Mouse (Mus musculus) kidney, postnatal 25 days (tissue): ENCODE measurements at regions not wholly inside any gene's neighbourhood (a gene's known extent, or its start where the extent isn't known, plus 50 kb on each side); places are given as distances from the start of the nearest gene placed in this dataset.

ENCODE experiments used
- DNase-seq, 2 experiments: peaks; one replicate each; pipeline ENCODE4 v3.0.0; 2021; ENCODE audit warnings: mixed read lengths in 2 of 2

GRCm38 (mm10) chrX:140164859-140165258, 102.2 kb downstream of the Pih1h3b start:
- no peak for DNase-seq

DNA sequence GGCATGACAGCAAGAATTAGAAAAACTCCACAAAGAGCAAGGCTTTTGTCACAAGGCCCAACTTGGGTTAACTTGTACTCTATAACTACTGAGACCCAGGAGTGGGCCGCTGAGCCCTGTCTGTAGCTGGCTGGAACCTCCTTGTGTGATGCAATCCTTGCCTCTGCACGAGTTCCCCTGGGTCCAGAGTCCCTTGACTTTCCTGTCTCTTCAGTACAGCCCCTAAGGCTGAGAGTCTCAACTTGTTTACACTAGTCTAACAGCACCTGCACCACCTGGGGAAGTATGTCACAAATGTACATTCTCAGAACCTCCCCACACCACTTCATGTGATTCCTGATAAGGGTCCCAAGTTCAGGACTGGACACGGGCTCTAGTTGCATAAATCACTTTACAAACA, 103.3 kb downstream of the Pih1h3b start:
- DNase-seq, result peak; percentile 9 to 64

GRCm38 (mm10) chrX:140179850-140180249, 117.2 kb downstream of the Pih1h3b start:
- no peak for DNase-seq

GRCm38 (mm10) chrX:140183003-140183402, 120.3 kb downstream of the Pih1h3b start:
- peak in 1 of 2 experiments; percentile 32 for DNase-seq

- no peak for DNase-seq
Measured at GRCm38 (mm10) chrX:140203676-140204075, 138.4 kb upstream of the Frmpd3 start.

GRCm38 (mm10) chrX:140208791-140209190, 133.3 kb upstream of the Frmpd3 start:
- no peak for DNase-seq

DNA sequence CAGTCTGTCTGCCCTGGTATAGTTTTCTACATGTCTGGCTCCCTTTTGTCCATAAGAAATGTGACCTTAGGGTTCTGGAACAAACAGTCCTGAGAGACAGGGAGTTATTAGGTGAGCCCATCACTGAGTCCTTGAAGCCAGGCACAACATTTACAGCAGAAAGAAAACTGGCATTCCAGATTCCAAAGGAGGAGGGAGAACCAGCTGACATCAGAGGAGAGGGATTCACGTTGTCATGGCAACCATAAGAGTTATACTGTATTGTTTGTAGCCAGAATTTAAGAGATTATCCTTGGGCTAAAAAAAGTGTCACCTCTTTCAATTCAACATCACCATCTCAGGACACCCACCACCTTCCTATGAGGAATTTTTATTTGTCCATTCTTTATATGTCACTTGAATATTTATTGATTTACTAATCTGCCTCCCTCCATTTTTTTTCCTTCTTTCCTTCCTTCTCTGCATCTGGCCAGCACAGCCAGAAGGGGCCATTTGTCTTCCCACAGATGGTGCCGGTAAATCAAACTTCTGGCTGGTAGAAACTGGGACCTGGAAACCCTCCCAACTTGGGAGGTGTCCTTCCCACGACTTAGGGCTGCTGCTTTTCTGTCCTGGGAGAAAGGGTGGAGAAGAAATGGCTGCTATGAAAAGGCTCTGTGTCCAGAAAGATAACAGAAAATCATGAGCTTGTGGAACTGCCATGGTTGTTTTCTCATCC, 129.3 kb upstream of the Frmpd3 start:
- no peak for DNase-seq

DNA sequence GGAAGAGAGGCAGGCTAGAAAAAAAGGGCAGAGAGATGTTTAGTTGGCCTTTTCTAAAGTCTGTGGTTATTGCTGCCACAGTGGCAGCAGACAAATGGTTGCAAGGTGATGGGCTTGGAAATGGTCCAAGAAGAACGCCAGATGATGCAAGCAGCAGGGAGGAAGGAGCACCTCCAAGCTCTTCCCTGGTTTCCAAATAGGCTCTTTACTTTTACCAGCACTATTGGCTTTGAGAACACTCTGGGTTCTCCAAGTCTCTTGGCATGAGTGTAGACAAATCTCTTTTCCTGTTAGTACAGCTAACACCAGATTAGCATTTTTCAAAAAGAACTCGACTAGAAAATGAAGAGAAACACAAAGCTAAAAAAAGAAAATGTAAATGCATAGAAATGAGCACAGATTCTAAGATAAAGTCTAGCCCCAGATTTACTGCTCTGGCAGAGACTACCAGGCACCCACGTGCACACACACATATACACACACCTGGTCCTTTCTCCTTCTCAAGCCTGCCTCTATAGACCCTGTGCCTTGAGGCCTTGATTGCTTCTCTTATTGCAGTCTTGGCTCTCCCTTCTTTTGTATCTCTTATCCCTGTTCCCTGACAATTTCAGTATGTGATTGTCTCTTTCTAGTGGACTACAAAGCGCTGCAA, 127.7 kb upstream of the Frmpd3 start:
- DNase-seq, result no peak

GRCm38 (mm10) chrX:140255790-140256189, 86.3 kb upstream of the Frmpd3 start:
- DNase-seq, result no peak

DNA sequence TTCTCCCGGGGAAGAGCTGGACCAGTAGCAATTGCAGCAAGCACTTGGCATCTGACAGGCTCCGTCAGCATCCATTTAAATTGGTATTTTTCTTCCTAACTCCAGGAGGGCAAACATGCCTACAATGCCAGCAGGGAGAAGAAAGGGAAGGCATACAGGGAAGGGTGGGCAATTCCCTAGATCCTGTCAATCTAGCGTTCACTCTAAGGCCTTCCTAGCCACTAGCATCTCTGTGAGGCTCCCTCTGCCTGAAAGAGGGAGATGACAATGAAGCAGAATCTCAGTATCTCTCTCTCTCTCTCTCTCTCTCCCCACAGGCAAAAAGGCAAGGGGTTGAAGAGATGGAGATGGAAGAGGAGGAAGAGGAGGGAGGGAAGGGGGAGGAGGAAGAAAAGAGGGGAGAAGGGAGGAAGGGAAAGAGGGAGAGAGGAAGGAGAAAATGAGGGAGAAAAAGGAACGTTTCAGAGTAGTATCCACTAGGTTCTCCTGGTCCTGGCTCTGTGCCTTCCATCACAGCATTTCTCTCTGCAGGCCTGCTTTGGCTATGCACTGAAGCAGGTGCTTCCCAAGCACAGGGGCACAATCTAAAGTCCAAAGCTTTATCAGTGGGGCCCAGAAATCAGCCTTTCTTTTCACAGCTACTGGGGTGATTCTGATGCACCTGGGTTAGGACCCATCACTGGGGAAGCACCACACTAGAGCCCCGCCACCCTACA, 72.2 kb upstream of the Frmpd3 start:
- DNase-seq, result no peak

GRCm38 (mm10) chrX:140277327-140277947, 64.6 kb upstream of the Frmpd3 start:
- DNase-seq, result peak in 1 of 2 experiments; percentile 2

DNA sequence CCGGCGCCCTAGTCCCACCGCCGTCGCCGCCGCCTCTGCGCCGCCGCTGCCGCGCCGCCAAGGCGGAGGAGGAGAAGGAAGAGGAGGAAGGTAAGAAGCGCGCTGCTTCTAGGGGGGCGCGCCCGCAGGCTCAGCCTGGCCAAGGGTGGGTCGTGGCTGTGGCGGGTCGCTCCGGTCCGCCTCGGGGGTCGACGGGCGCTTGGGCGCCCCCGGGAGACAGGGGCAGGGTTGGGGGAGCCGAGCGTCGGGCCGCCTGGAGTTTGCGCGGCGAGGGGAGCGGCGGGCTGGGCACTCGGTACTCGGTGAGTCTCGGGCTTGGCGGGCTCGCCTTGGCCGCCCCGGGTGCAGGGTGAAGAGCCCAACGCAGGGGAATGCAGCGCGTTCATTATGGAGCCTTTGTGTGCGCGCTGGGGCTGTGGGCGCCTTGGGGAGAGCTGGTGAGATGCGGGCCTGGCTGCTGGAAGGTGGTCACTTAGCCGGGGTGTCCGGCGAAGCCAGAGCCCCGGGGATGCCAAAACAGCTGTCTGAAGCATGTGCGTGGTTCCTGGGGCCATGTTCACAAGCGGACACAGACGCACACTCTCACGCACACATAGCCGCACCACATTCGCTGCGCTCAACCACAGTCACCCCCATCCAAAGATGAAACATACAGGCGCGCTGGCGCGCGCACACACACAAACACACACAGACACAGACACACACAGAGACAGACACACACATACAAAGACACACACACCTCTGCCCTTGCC, 63.9 kb upstream of the Frmpd3 start:
- DNase-seq, result no peak

DNA sequence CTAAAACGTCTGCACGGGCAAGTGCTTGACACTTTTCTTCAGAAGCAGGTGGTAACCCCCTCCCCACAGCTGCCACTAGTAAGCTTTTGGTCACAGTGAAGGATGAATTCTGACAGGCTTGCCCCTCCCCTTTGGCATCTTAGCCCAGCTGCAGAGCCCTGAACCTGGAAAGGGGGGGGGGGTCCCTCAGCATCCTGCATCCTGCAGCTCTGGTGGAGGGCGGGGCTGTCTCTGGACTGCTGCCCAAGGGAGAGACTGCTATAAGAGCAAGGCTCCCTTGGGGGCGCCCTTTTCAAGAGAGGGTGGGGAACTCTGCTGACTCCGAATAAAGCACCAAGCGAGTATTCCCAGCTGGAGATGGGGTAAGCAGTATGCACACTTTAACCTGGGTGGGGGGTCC, 62.8 kb upstream of the Frmpd3 start:
- DNase-seq, result no peak

DNA sequence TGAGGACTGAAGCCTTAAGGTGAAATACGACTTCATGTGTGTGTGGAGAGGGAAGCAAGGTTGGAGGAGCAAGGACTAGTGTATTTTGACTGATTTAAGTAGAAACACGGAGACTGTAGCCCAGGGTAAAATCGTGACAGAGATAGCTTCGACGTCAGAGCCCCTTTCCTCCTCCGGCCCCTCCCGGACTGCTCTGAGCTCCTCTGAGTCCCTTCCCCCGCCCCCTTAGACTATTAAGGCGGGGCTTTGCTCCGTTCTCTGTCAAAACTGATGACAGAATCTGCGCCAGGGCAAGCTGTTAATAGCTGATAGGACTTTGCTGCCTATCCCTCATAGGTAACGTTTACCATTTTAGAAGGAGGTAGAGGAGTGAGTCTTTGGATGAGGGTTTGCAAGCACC, 62.0 kb upstream of the Frmpd3 start:
- no peak for DNase-seq
